Mouse (Mus musculus): ENCODE measurements around the gene Ptgir. TPM values are rescaled to one million over a fixed set of nuclear protein-coding genes. Genes with fewer than 3 reads are reported as not detected.
A peak's percentile ranks its signal among the peaks of the same experiment; 100 is the strongest.

Gene Ptgir
- polyA plus RNA-seq, 1 experiment from 2014 or later = 2.1 TPM

DNA sequence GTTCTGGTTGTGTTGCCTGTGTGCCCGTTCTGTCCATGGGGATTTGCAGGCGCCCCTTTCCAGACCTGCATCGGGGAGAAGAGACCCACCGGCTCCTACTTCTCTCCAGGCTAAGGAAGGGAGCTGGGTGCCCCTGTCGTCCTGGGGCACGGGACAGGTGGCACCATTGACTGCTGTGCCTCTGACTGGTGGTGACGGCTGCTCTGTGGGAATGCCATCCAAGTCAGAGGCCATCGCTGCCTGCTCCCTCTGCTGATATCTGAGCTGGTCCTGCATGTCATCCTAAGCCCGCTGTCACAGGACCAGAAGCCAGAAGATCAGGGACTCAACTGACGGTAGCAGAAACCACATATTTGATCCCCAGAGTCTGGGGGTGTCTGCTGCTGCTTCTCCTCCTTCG lies 2.6 kb downstream of the Ptgir start:
- no peak for ATAC-seq (replicated peaks; ENCODE audit: low FRiP score)
- H3K4me3 ChIP-seq (replicated peaks) = no peak overlapping the region
- WGBS = 54% methylated on average over 11 of the region's 11 CpGs
- H3K36me3 ChIP-seq = no peaks in the 10 kb centered on the region; the same call in 1 of the 2 replicates
- H3K9ac ChIP-seq = 0 out of 2 replicates have a peak overlapping the region, but pooled peaks have one; percentile 2
- no peak overlapping the region for H3K27ac ChIP-seq
- H3K27me3 ChIP-seq = no peaks in the 10 kb centered on the region; the same call in 1 of the 2 replicates
- H3K4me2 ChIP-seq = no peak overlapping the region
- H3K4me1 ChIP-seq = peaks cover 63% of the 10 kb centered on the region
- H3K9me3 ChIP-seq (replicated peaks) = no peaks in the 10 kb centered on the region

GRCm38 (mm10) chr7:16909909-16910308 lies 3.6 kb downstream of the Ptgir start:
- Histone ChIP-seq H3K4me2 (no peak overlapping the region), H3K36me3 (peaks cover 8% of the 10 kb centered on the region), H3K27me3 (no peaks in the 10 kb centered on the region; the same call in 1 of the 2 replicates), H3K27ac (no peak overlapping the region), H3K9ac (no peak overlapping the region), H3K4me3 (replicated peaks) (no peak overlapping the region), H3K9me3 (replicated peaks) (no peaks in the 10 kb centered on the region), H3K4me1 (peaks cover 55% of the 10 kb centered on the region)
- 23% methylated on average over 10 of the region's 10 CpGs for WGBS
- no peak for ATAC-seq (replicated peaks; ENCODE audit: low FRiP score)

DNA sequence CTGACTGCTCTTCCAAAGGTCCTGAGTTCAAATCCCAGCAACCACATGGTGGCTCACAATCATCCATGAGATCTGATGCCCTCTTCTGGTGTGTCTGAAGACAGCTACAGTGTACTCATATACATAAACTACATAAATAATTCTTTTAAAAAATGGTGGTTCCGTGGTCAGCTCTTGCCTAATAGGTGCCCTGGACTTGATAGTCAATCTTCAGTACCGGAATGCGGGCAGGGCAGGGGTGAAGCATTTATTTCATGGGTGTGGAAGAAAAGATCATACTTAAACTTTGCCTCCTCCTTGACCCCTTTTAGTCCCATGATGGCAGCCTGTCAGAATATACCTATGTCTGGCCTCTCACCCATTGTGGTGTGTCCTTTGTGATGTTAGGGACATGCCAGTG lies 5.6 kb downstream of the Ptgir start:
- WGBS = 90% methylated on average over 3 of the region's 3 CpGs
- Histone ChIP-seq H3K9ac (no peak overlapping the region), H3K9me3 (replicated peaks) (no peaks in the 10 kb centered on the region), H3K4me3 (replicated peaks) (no peak overlapping the region), H3K4me2 (no peak overlapping the region), H3K4me1 (peaks cover 35% of the 10 kb centered on the region), H3K27me3 (no peaks in the 10 kb centered on the region; the same call in 1 of the 2 replicates), H3K36me3 (peaks cover 28% of the 10 kb centered on the region), H3K27ac (no peak overlapping the region)
- ATAC-seq (replicated peaks; ENCODE audit: low FRiP score) = no peak

GRCm38 (mm10) chr7:16912360-16912759 lies 6.1 kb downstream of the Ptgir start:
- 64% methylated on average over 6 of the region's 6 CpGs for WGBS
- H3K9me3 ChIP-seq (replicated peaks) = no peaks in the 10 kb centered on the region
- H3K4me1 ChIP-seq = peaks cover 31% of the 10 kb centered on the region
- H3K4me3 ChIP-seq (replicated peaks) = no peak overlapping the region
- H3K36me3 ChIP-seq = peaks cover 33% of the 10 kb centered on the region
- H3K4me2 ChIP-seq = no peak overlapping the region
- no peaks in the 10 kb centered on the region; the same call in 1 of the 2 replicates for H3K27me3 ChIP-seq
- H3K27ac ChIP-seq = no peak overlapping the region
- no peak overlapping the region for H3K9ac ChIP-seq
- no peak for ATAC-seq (replicated peaks; ENCODE audit: low FRiP score)

GRCm38 (mm10) chr7:16913806-16914452 lies 7.6 kb downstream of the Ptgir start:
- ATAC-seq (replicated peaks; ENCODE audit: low FRiP score) = peak; percentile 44
- 29% methylated on average over 10 of the region's 10 CpGs for WGBS
- no peaks in the 10 kb centered on the region for H3K27me3 ChIP-seq
- H3K9me3 ChIP-seq (replicated peaks) = no peaks in the 10 kb centered on the region
- peaks cover 48% of the 10 kb centered on the region for H3K36me3 ChIP-seq
- peaks cover 31% of the 10 kb centered on the region for H3K4me1 ChIP-seq
- no peak overlapping the region for H3K27ac ChIP-seq
- H3K4me3 ChIP-seq (replicated peaks) = no peak overlapping the region
- H3K9ac ChIP-seq = no peak overlapping the region
- no peak overlapping the region for H3K4me2 ChIP-seq

- no peak overlapping the region for H3K4me3 ChIP-seq (replicated peaks)
- ATAC-seq (replicated peaks; ENCODE audit: low FRiP score) = no peak
- H3K27me3 ChIP-seq = no peaks in the 10 kb centered on the region
- no peak overlapping the region for H3K27ac ChIP-seq
- no peaks in the 10 kb centered on the region for H3K9me3 ChIP-seq (replicated peaks)
- no peak overlapping the region for H3K9ac ChIP-seq
- H3K36me3 ChIP-seq = peaks cover 56% of the 10 kb centered on the region
- H3K4me2 ChIP-seq = no peak overlapping the region
- H3K4me1 ChIP-seq = peaks cover 31% of the 10 kb centered on the region
- WGBS = 81% methylated on average over 18 of the region's 18 CpGs
These were observed 8.4 kb downstream of the Ptgir start for GRCm38 (mm10) chr7:16914453-16915343.

DNA sequence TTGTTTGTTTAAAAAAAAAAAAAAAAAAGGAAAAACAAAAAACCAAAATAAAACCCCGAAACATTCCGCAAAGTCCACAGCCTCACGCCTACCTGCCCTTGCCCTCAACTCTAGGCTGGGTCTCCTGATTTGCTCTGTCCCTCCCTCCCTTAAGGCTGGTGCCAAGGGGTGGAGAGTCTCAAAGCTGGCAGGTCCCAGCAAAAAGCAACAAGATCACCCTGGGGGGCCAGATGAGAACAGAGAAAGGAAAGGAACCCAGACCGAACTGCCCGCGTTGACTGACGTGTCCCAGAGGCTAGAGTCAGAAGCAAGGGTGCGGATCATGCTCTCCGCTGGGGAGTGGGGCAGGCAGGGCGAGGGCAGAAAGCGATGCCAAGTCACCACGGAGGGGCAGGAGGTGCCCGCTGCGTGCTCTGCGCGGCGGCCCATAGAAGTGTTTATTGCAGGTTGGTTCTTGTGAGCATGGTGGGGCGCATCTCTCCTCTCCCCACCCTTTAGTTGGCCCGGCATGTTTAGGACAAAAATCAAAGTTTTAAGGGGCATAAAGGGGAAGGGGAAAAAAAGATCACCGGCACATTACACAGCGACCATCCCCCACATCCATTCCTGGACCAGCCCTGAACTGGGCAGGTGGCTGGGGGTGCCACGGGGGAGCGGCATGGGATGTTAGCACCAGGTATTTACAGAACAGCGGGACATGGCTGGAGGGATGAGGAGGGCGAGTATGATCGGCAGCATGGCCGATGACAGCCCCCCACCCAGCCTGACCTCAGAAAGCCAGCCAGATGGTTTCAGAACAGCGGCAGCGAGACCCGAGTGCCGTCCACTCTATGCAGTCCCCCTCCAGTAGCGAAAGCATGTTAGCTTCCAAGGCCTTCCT lies 9.4 kb downstream of the Ptgir start:
- H3K27me3 ChIP-seq = no peaks in the 10 kb centered on the region
- H3K27ac ChIP-seq = no peak overlapping the region
- peaks cover 63% of the 10 kb centered on the region for H3K36me3 ChIP-seq
- no peak overlapping the region for H3K9ac ChIP-seq
- H3K4me1 ChIP-seq = peaks cover 35% of the 10 kb centered on the region
- 92% methylated on average over 31 of the region's 32 CpGs for WGBS
- H3K9me3 ChIP-seq (replicated peaks) = no peaks in the 10 kb centered on the region
- ATAC-seq (replicated peaks; ENCODE audit: low FRiP score) = no peak
- H3K4me3 ChIP-seq (replicated peaks) = no peak overlapping the region
- no peak overlapping the region for H3K4me2 ChIP-seq

DNA sequence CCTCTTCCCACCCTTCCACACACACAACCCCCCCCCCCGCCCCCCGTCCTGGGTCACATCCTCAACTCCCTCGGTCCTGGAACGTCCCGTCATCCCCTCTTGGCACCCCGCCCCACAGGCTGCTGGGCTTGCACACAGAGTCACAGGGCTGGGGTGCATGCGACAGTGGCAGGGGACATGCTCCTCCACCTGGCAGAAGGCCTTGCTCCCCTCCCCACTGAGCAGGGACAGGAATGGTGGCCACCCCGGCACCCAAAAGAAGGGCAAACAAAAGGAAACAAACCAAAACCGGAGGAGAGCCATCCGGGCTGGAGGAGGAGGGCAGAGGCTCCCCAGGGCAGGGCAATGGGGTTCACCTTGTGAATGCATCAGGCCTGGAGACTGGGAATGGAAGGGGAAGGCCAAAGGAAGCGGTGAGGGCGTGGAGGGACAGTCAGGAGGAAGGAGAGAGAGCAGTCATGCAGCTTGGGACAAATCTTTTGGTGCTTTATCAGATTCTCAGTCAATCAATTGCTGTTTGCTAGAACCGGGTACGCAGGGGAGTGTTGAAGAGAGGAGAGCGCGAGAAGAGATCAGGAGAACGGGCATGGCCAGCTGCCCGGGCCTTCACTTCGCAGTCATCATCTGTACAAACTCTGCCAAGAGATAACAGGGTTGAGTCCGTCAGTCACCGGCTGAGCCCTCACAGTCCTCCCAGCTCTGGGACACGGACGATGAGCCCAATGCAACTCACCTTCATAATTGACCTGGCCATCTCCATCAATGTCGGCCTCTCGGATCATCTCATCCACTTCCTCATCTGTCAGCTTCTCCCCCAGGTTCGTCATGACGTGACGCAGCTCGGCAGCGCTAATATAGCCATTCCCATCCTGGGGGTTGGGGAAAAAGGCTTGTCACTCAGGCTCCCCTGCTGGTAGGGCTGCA lies 10.3 kb downstream of the Ptgir start:
- 83% methylated on average over 30 of the region's 30 CpGs for WGBS
- no peak overlapping the region for H3K4me3 ChIP-seq (replicated peaks)
- H3K4me2 ChIP-seq = no peak overlapping the region
- ATAC-seq (replicated peaks; ENCODE audit: low FRiP score) = no peak
- no peaks in the 10 kb centered on the region for H3K27me3 ChIP-seq
- H3K9me3 ChIP-seq (replicated peaks) = no peaks in the 10 kb centered on the region
- no peak overlapping the region for H3K9ac ChIP-seq
- H3K36me3 ChIP-seq = peaks cover 67% of the 10 kb centered on the region
- H3K4me1 ChIP-seq = peaks cover 44% of the 10 kb centered on the region
- H3K27ac ChIP-seq = no peak overlapping the region

GRCm38 (mm10) chr7:16917447-16917846 lies 11.2 kb downstream of the Ptgir start:
- H3K36me3 ChIP-seq = peaks cover 67% of the 10 kb centered on the region
- no peaks in the 10 kb centered on the region for H3K9me3 ChIP-seq (replicated peaks)
- H3K4me2 ChIP-seq = no peak overlapping the region
- no peak overlapping the region for H3K9ac ChIP-seq
- ATAC-seq (replicated peaks; ENCODE audit: low FRiP score) = no peak
- no peak overlapping the region for H3K27ac ChIP-seq
- no peaks in the 10 kb centered on the region for H3K27me3 ChIP-seq
- WGBS = 58% methylated on average over 11 of the region's 11 CpGs
- H3K4me3 ChIP-seq (replicated peaks) = no peak overlapping the region
- peaks cover 53% of the 10 kb centered on the region for H3K4me1 ChIP-seq

GRCm38 (mm10) chr7:16918014-16918413 lies 11.7 kb downstream of the Ptgir start:
- no peaks in the 10 kb centered on the region for H3K9me3 ChIP-seq (replicated peaks)
- no peaks in the 10 kb centered on the region for H3K27me3 ChIP-seq
- H3K36me3 ChIP-seq = peaks cover 67% of the 10 kb centered on the region
- 79% methylated on average over 9 of the region's 9 CpGs for WGBS
- no peak overlapping the region for H3K4me3 ChIP-seq (replicated peaks)
- H3K27ac ChIP-seq = no peak overlapping the region
- no peak overlapping the region for H3K4me2 ChIP-seq
- no peak for ATAC-seq (replicated peaks; ENCODE audit: low FRiP score)
- no peak overlapping the region for H3K9ac ChIP-seq
- peaks cover 59% of the 10 kb centered on the region for H3K4me1 ChIP-seq

- no peak overlapping the region for H3K27ac ChIP-seq
- no peak overlapping the region for H3K4me3 ChIP-seq (replicated peaks)
- no peak for ATAC-seq (replicated peaks; ENCODE audit: low FRiP score)
- peaks cover 67% of the 10 kb centered on the region for H3K36me3 ChIP-seq
- no peak overlapping the region for H3K4me2 ChIP-seq
- H3K9ac ChIP-seq = no peak overlapping the region
- H3K9me3 ChIP-seq (replicated peaks) = no peaks in the 10 kb centered on the region
- 78% methylated on average over 3 of the region's 3 CpGs for WGBS
- H3K4me1 ChIP-seq = peaks cover 57% of the 10 kb centered on the region
- H3K27me3 ChIP-seq = no peaks in the 10 kb centered on the region
These were observed 12.4 kb downstream of the Ptgir start for GRCm38 (mm10) chr7:16918670-16919069.

Data from kidney, embryonic 15.5 days (tissue).